Mouse (Mus musculus): Measurements from ENCODE around the gene Cmip. TPM values are rescaled to one million over a fixed set of nuclear protein-coding genes. Genes with fewer than 3 reads are reported as not detected.

The Cmip gene
- total and polyA plus RNA-seq, 2 experiments from 2014 or later = 212 to 266 TPM

DNA sequence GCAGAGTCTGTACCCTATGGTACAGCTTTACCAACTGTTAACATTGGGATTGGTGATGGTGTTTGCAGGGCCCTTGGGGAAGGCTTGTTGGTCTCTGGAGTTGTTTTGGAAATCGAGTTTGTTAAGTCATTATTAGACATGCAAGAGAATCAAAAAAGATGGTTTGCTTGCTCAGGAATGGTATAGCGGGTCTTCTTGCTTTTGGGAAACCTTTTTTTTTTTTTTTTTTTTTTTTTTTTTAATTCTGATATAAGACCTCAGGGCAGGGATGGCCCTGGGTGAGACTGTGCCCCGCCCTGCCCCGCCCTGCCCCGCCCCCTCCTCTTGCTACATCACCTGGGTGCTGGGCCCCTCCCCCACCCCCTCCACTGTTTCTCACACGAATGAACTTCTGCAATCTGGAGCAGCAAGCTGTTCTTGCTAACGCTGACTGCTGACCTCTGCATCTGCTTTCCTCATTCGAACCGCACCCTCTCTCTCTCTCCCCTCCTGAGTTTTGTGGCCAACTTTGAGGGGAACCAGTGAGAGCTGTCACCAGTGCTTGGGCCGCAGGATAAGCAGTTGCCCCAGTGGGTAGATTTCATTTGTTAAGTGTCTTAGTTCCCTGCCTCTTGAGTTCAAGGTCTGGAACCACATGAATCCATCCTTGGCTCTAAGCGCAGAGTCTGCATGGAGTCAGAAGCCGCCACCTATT lies 83.2 kb downstream of the Cmip start:
- H3K4me1 ChIP-seq (ENCODE audit: insufficient read depth, low read length) = peaks cover 3% of the 10 kb centered on the region; the same call in 1 of the 2 replicates
- 53% methylated on average over 11 of the region's 12 CpGs for WGBS
- DNase-seq (ENCODE audit: low spot score) = no peak
- H3K36me3 ChIP-seq (ENCODE audit: insufficient read depth, low read length) = no peaks in the 10 kb centered on the region
- no peak overlapping the region for H3K9ac ChIP-seq (replicated peaks; ENCODE audit: low read length, poor library complexity, severe bottlenecking)
- no peak for TF ChIP-seq CTCF (IDR thresholded peaks at IDR 0.05)
- no peak overlapping the region for H3K4me3 ChIP-seq (ENCODE audit: low read depth, low read length)
- H3K27me3 ChIP-seq (ENCODE audit: insufficient read depth, low read length) = no peaks in the 10 kb centered on the region
- H3K27ac ChIP-seq (ENCODE audit: low read depth, low read length) = no peak overlapping the region
- H3K4me2 ChIP-seq (ENCODE audit: low read depth, low read length, poor library complexity, severe bottlenecking) = no peak overlapping the region
- no peak for ATAC-seq (ENCODE audit: low FRiP score)
- no peaks in the 10 kb centered on the region for H3K9me3 ChIP-seq (ENCODE audit: low read length)

DNA sequence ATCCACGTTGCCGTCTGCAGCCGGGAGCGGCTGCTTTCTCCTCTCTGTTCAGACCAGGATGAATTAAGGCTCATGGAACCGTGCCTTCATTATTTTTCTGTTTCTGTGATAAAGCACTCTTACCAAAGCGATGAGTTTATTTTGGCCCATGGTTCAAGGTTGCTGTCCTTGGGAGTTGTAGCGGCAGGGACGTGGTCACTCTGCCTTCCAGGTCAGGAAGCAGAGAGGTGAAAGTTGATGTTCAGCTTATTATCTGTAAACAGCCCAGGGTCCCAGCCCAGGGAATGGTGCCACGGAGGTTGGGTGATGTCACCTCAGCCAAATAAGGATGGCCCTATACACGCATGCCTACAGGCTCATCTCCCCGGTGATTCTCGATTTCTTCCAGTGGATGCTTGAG lies 83.9 kb downstream of the Cmip start:
- no peaks in the 10 kb centered on the region for H3K36me3 ChIP-seq (ENCODE audit: insufficient read depth, low read length)
- no peak overlapping the region for H3K4me3 ChIP-seq (ENCODE audit: low read depth, low read length)
- H3K9me3 ChIP-seq (ENCODE audit: low read length) = no peaks in the 10 kb centered on the region
- ATAC-seq (ENCODE audit: low FRiP score) (no peak), DNase-seq (ENCODE audit: low spot score) (no peak)
- no peaks in the 10 kb centered on the region for H3K27me3 ChIP-seq (ENCODE audit: insufficient read depth, low read length)
- H3K9ac ChIP-seq (replicated peaks; ENCODE audit: low read length, poor library complexity, severe bottlenecking) = no peak overlapping the region
- 90% methylated on average over 12 of the region's 12 CpGs for WGBS
- H3K4me2 ChIP-seq (ENCODE audit: low read depth, low read length, poor library complexity, severe bottlenecking) = no peak overlapping the region
- H3K27ac ChIP-seq (ENCODE audit: low read depth, low read length) = no peak overlapping the region
- TF ChIP-seq CTCF (IDR thresholded peaks at IDR 0.05) = no peak
- H3K4me1 ChIP-seq (ENCODE audit: insufficient read depth, low read length) = peaks cover 3% of the 10 kb centered on the region; the same call in 1 of the 2 replicates

DNA sequence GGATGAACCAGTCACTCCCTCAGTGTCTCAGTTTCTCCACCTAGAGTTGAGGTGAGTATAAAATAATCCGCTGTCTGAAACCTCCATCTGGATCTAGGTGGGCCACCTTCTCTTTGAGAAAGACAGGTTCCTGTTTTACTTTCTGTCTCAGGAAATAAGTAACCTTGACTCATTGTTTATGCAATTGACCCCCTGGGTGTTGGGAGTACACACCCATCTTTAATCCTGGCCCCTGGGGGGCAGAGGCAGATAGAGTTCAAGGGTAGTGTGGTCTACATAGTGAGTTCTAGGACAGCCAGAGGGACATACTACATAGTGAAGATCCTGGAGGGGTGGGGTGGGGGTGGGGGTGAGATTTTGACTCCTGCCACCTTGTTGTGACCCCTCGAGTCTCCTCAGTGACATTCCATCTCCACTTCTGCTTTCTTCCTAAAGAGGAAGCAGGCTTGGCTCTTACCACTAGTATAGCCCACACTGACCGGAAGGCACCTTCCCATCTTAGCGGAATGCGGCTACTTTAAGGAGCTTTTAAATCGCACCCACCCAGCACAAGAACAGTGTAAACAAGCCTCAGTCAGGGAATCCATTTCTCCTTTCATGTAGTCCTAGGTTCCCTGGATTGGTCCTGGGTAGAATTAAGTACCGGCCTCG lies 86.0 kb downstream of the Cmip start:
- no peaks in the 10 kb centered on the region for H3K9me3 ChIP-seq (ENCODE audit: low read length)
- DNase-seq (ENCODE audit: low spot score) (no peak), ATAC-seq (ENCODE audit: low FRiP score) (no peak)
- peaks cover 4% of the 10 kb centered on the region for H3K4me1 ChIP-seq (ENCODE audit: insufficient read depth, low read length)
- no peaks in the 10 kb centered on the region for H3K36me3 ChIP-seq (ENCODE audit: insufficient read depth, low read length)
- H3K4me2 ChIP-seq (ENCODE audit: low read depth, low read length, poor library complexity, severe bottlenecking) = no peak overlapping the region
- 82% methylated on average over 8 of the region's 8 CpGs for WGBS
- no peak for TF ChIP-seq CTCF (IDR thresholded peaks at IDR 0.05)
- no peaks in the 10 kb centered on the region for H3K27me3 ChIP-seq (ENCODE audit: insufficient read depth, low read length)
- H3K9ac ChIP-seq (replicated peaks; ENCODE audit: low read length, poor library complexity, severe bottlenecking) = no peak overlapping the region
- H3K4me3 ChIP-seq (ENCODE audit: low read depth, low read length) = no peak overlapping the region
- H3K27ac ChIP-seq (ENCODE audit: low read depth, low read length) = no peak overlapping the region

DNA sequence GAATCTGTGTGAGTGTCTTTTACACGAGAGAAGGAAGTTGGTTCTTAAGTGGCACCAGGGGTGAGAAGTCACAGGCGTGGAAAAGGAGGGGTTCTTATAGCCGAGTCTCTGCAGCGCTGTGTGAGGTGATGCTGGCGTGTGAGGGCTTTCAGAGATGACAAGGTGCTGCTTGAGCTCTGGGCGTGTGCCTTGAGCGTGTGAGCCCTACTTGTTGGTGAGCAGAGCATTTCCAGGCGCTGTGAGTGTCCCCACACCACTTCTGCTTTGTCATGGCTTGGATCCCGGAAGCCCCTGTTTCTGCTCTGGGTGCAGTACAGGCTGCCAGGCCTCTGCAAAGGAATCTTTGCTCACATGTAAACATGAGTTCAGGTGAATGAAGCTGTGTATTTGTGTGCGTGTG lies 86.6 kb downstream of the Cmip start:
- Histone ChIP-seq H3K4me1 (ENCODE audit: insufficient read depth, low read length) (peaks cover 10% of the 10 kb centered on the region), H3K9ac (replicated peaks; ENCODE audit: low read length, poor library complexity, severe bottlenecking) (no peak overlapping the region), H3K27ac (ENCODE audit: low read depth, low read length) (no peak overlapping the region), H3K27me3 (ENCODE audit: insufficient read depth, low read length) (no peaks in the 10 kb centered on the region), H3K9me3 (ENCODE audit: low read length) (no peaks in the 10 kb centered on the region), H3K4me3 (ENCODE audit: low read depth, low read length) (no peak overlapping the region), H3K36me3 (ENCODE audit: insufficient read depth, low read length) (no peaks in the 10 kb centered on the region), H3K4me2 (ENCODE audit: low read depth, low read length, poor library complexity, severe bottlenecking) (no peak overlapping the region)
- no peak for TF ChIP-seq CTCF (IDR thresholded peaks at IDR 0.05)
- DNase-seq (ENCODE audit: low spot score) = no peak
- 82% methylated on average over 10 of the region's 10 CpGs for WGBS
- no peak for ATAC-seq (ENCODE audit: low FRiP score)

DNA sequence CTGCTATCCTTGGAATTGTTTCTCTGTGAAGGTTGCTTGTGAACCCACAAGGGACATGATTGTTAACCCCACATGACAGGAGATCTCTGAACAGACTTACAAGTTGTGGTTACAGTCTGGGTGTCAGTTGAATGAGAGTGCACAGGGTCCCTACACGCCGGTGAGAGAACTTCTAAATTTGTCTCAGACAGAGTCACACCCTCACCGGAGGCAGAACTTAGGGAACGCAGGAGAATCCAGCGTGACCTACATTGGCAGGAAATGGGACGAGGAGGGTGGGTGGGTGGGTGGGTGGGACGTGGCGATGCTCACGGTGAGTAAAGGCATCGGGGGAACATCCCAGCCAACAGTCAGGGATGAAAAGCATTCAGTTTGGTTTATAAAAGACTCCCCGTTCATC lies 88.0 kb downstream of the Cmip start:
- H3K27me3 ChIP-seq (ENCODE audit: insufficient read depth, low read length) = no peaks in the 10 kb centered on the region
- 73% methylated on average over 11 of the region's 11 CpGs for WGBS
- ATAC-seq (ENCODE audit: low FRiP score) = no peak

DNA sequence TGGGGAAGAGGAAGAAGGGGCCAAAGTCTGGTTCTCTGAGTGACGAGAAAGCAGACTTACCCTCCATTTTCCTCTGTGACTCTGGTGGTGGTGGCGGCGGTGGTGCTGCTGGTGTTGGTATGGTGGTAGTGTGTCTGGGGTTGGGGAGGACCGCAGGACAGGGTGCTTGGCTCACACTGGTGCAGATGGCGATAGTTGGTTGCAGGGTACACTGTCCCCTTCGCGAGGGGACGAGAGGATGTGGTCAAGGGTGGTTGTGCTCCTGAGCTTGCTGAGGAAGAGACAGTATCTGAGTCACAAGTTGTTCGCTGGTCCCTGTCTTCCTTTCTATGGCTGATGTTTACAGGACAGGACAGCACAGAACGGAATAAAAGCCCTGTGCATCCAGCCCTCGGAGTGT lies 88.5 kb downstream of the Cmip start:
- Histone ChIP-seq H3K36me3 (ENCODE audit: insufficient read depth, low read length) (no peaks in the 10 kb centered on the region), H3K27ac (ENCODE audit: low read depth, low read length) (no peak overlapping the region), H3K4me1 (ENCODE audit: insufficient read depth, low read length) (peaks cover 11% of the 10 kb centered on the region), H3K9ac (replicated peaks; ENCODE audit: low read length, poor library complexity, severe bottlenecking) (no peak overlapping the region), H3K4me2 (ENCODE audit: low read depth, low read length, poor library complexity, severe bottlenecking) (no peak overlapping the region), H3K27me3 (ENCODE audit: insufficient read depth, low read length) (no peaks in the 10 kb centered on the region), H3K9me3 (ENCODE audit: low read length) (no peaks in the 10 kb centered on the region), H3K4me3 (ENCODE audit: low read depth, low read length) (no peak overlapping the region)
- TF ChIP-seq CTCF (IDR thresholded peaks at IDR 0.05) = no peak
- ATAC-seq (ENCODE audit: low FRiP score) (no peak), DNase-seq (ENCODE audit: low spot score) (no peak)
- 93% methylated on average over 11 of the region's 11 CpGs for WGBS

More for the DNA sequence above, 88.0 kb downstream of the Cmip start:
- H3K9me3 ChIP-seq (ENCODE audit: low read length) = no peaks in the 10 kb centered on the region
- no peaks in the 10 kb centered on the region for H3K36me3 ChIP-seq (ENCODE audit: insufficient read depth, low read length)
- no peak overlapping the region for H3K9ac ChIP-seq (replicated peaks; ENCODE audit: low read length, poor library complexity, severe bottlenecking)
- H3K4me1 ChIP-seq (ENCODE audit: insufficient read depth, low read length) = peaks cover 11% of the 10 kb centered on the region
- H3K4me2 ChIP-seq (ENCODE audit: low read depth, low read length, poor library complexity, severe bottlenecking) = no peak overlapping the region
- DNase-seq (ENCODE audit: low spot score) = no peak
- TF ChIP-seq CTCF (IDR thresholded peaks at IDR 0.05) = no peak
- no peak overlapping the region for H3K27ac ChIP-seq (ENCODE audit: low read depth, low read length)
- H3K4me3 ChIP-seq (ENCODE audit: low read depth, low read length) = no peak overlapping the region
